Mouse (Mus musculus) right cerebral cortex, postnatal 4 days (tissue): Measurements from ENCODE around the gene Cnn2.
A peak's percentile ranks its signal among the peaks of the same experiment; 100 is the strongest.
"Not testable (repeated sequence)": the region's sequence is repeated elsewhere in the genome, so short reads cannot be mapped to it uniquely, and the experiment has no call there.

Experiments used
- DNase-seq: peaks from one replicate; pipeline ENCODE4 v3.0.0-alpha.2; 2022

The Cnn2 gene

GRCm38 (mm10) chr10:79988506-79989271, at the start of gene Cnn2:
Cnn2 (plus strand) TSS chr10:79988584.
- no peak for DNase-seq

GRCm38 (mm10) chr10:79940749-79941148, 47.6 kb upstream of the Cnn2 start:
- no peak for DNase-seq

GRCm38 (mm10) chr10:79942988-79943387, 45.4 kb upstream of the Cnn2 start:
- DNase-seq = no peak

- no peak for DNase-seq
These were observed 44.9 kb upstream of the Cnn2 start for GRCm38 (mm10) chr10:79943471-79943901.

GRCm38 (mm10) chr10:79945507-79946234, 42.7 kb upstream of the Cnn2 start:
- no peak for DNase-seq

GRCm38 (mm10) chr10:79946752-79947322, 41.5 kb upstream of the Cnn2 start:
- DNase-seq = no peak

GRCm38 (mm10) chr10:79947502-79947901, 40.9 kb upstream of the Cnn2 start:
- no peak for DNase-seq

GRCm38 (mm10) chr10:79949873-79950272, 38.5 kb upstream of the Cnn2 start:
- no peak for DNase-seq

- DNase-seq = no peak
These were observed 37.7 kb upstream of the Cnn2 start for GRCm38 (mm10) chr10:79950661-79951060.

GRCm38 (mm10) chr10:79953946-79954345, 34.4 kb upstream of the Cnn2 start:
- DNase-seq = peak; percentile 43

GRCm38 (mm10) chr10:79955691-79956090, 32.7 kb upstream of the Cnn2 start:
- no peak for DNase-seq

- no peak for DNase-seq
These were observed 31.7 kb upstream of the Cnn2 start for GRCm38 (mm10) chr10:79956643-79957154.

- DNase-seq = peak; percentile 65
These were observed 30.1 kb upstream of the Cnn2 start for GRCm38 (mm10) chr10:79958140-79958816.

- not testable (repeated sequence) for DNase-seq
These were observed 29.0 kb upstream of the Cnn2 start for GRCm38 (mm10) chr10:79959412-79959811.

- peak; percentile 97 for DNase-seq
These were observed 28.4 kb upstream of the Cnn2 start, which contains the start of gene Wdr18 for GRCm38 (mm10) chr10:79959847-79960601. Wdr18 (plus strand) TSS chr10:79960152.

- DNase-seq = no peak
These were observed 27.6 kb upstream of the Cnn2 start for GRCm38 (mm10) chr10:79960671-79961294.

- no peak for DNase-seq
These were observed 23.7 kb upstream of the Cnn2 start for GRCm38 (mm10) chr10:79964727-79965126.

GRCm38 (mm10) chr10:79965325-79965724, 23.1 kb upstream of the Cnn2 start:
- DNase-seq = no peak

GRCm38 (mm10) chr10:79966886-79967400, 21.4 kb upstream of the Cnn2 start:
- DNase-seq = no peak

GRCm38 (mm10) chr10:79968181-79968580, 20.2 kb upstream of the Cnn2 start:
- DNase-seq = no peak

GRCm38 (mm10) chr10:79969124-79969568, 19.2 kb upstream of the Cnn2 start:
- DNase-seq = no peak
